Mouse (Mus musculus): ENCODE results near the gene Skida1.

GRCm38 (mm10) chr2:18094319-18094718 lies 45.5 kb upstream of the Skida1 start:
- TF ChIP-seq CTCF (IDR thresholded peaks at IDR 0.05; ENCODE audit: low read depth) (no peak), EP300 (IDR thresholded peaks at IDR 0.05; ENCODE audit: low read depth) (no peak)

All from liver, postnatal 0 days (tissue).